In the genomic region with DNA sequence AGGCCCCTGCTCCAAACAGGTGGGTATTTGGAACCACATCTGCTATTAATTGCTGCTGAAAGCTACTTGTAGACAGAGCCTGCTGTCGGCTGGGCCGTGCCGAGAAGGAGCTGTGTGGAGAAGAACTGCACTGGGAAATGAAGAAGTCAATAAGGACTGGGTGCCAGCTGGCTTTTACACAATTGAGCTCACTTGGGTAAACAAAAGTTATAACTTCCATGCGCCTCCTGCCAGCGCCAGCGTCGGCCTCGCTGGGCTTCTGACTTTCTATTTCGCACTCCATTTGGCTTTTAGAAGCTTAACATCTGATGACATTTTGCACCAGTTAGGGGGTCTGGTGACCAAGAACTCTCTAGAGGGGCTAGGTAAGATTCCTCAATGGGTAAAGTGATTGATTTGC, we compare ENCODE assay signal across 10 mouse cellular contexts.
DNase-seq lines count a peak whose midpoint lies in the region; ATAC-seq and TF ChIP-seq lines count a peak whose summit lies in the region.
"Had no signal": no experiment of that assay in that cellular context is flagged by ENCODE, and none has a peak within 500 bp of the region (broad histone marks: within the 10 kb centered on the region; RNA-seq: fewer than 3 reads in every experiment).

No protein-coding gene starts in this region.

- WGBS in forebrain, postnatal 0 days: 46% methylated on average over 9 of the region's 9 CpGs
- 82% methylated on average over 9 of the region's 9 CpGs for WGBS in forebrain, embryonic 11.5 days
- 80% methylated on average over 9 of the region's 9 CpGs for WGBS in liver, adult 2 months
- 84% methylated on average over 9 of the region's 9 CpGs for WGBS in liver, embryonic 12.5 days (ENCODE audit: insufficient replicate concordance)

- peak; percentile 51; the same call in 1 of the 2 replicates for ATAC-seq in forebrain, postnatal 0 days
- no peak for ATAC-seq in forebrain, embryonic 11.5 days (replicated peaks; ENCODE audit: low FRiP score)
- no peak for ATAC-seq in liver, embryonic 12.5 days

- peak; percentile 66 for DNase-seq in forebrain, postnatal 0 days
- DNase-seq in forebrain, embryonic 11.5 days (ENCODE audit: low spot score): no peak
- DNase-seq in liver, adult 2 months (ENCODE audit: extremely low read depth, low read depth, low spot score): peak; percentile 47
- DNase-seq in fibroblast of lung, adult 2 months (ENCODE audit: low read depth): peak; percentile 3
- peak; percentile 77 for DNase-seq in lung, postnatal 10 days
- DNase-seq in thymus, postnatal 0 days (ENCODE audit: low spot score): no peak
- DNase-seq in cerebellum, adult 9-11 months: no peak

- no peaks in the 10 kb centered on the region for H3K36me3 ChIP-seq in forebrain, postnatal 0 days (ENCODE audit: insufficient read depth)
- no peaks in the 10 kb centered on the region for H3K36me3 ChIP-seq in forebrain, embryonic 11.5 days (ENCODE audit: control insufficient read depth, insufficient read depth, low read length)
- H3K36me3 ChIP-seq in liver, adult 2 months (ENCODE audit: control insufficient read depth, insufficient read depth, low read length): no peaks in the 10 kb centered on the region
- H3K36me3 ChIP-seq in liver, embryonic 12.5 days: no peaks in the 10 kb centered on the region
- H3K36me3 ChIP-seq: liver, embryonic 15.5 days had no signal

- H3K27ac ChIP-seq in forebrain, postnatal 0 days (ENCODE audit: low read depth, low read length): no peak overlapping the region
- H3K27ac ChIP-seq in forebrain, embryonic 11.5 days (ENCODE audit: low read depth, low read length): no peak overlapping the region
- no peak overlapping the region for H3K27ac ChIP-seq in liver, adult 2 months (replicated peaks; ENCODE audit: insufficient read depth, low read depth, low read length)
- no peak overlapping the region for H3K27ac ChIP-seq in liver, embryonic 12.5 days
- H3K27ac ChIP-seq: heart, adult 2 months; liver, embryonic 15.5 days had no signal

- TF ChIP-seq CTCF in forebrain, postnatal 0 days (IDR thresholded peaks at IDR 0.05; ENCODE audit: low read depth): no peak
- no peak for TF ChIP-seq CTCF in liver, adult 2 months (IDR thresholded peaks at IDR 0.05; ENCODE audit: low read depth, low read length)

- no peak for TF ChIP-seq POLR2A in liver, adult 2 months (IDR thresholded peaks at IDR 0.05; ENCODE audit: extremely low read depth, insufficient read depth, low read length)

- 0 out of 2 replicates have a peak, but pooled peaks cover 5% of the 10 kb centered on the region for H3K9me3 ChIP-seq in forebrain, postnatal 0 days (ENCODE audit: low read length)
- H3K9me3 ChIP-seq in forebrain, embryonic 11.5 days (ENCODE audit: control insufficient read depth, low read length): no peaks in the 10 kb centered on the region
- H3K9me3 ChIP-seq in liver, embryonic 12.5 days (replicated peaks): no peaks in the 10 kb centered on the region
- H3K9me3 ChIP-seq: liver, embryonic 15.5 days had no signal

- no peak overlapping the region for H3K4me2 ChIP-seq in forebrain, postnatal 0 days (ENCODE audit: low read depth)
- H3K4me2 ChIP-seq in forebrain, embryonic 11.5 days (ENCODE audit: low read depth, low read length, severe bottlenecking): no peak overlapping the region
- no peak overlapping the region for H3K4me2 ChIP-seq in liver, embryonic 12.5 days
- H3K4me2 ChIP-seq: liver, embryonic 15.5 days had no signal

- no peaks in the 10 kb centered on the region for H3K27me3 ChIP-seq in forebrain, postnatal 0 days (ENCODE audit: insufficient read depth, low read length)
- H3K27me3 ChIP-seq in forebrain, embryonic 11.5 days (ENCODE audit: control insufficient read depth, insufficient read depth, low read length): no peaks in the 10 kb centered on the region
- H3K27me3 ChIP-seq in liver, adult 2 months (ENCODE audit: control insufficient read depth, insufficient read depth, low read length): no peaks in the 10 kb centered on the region; the same call in 1 of the 2 replicates
- H3K27me3 ChIP-seq in liver, embryonic 12.5 days (replicated peaks): no peaks in the 10 kb centered on the region
- H3K27me3 ChIP-seq: liver, embryonic 15.5 days had no signal

- no peaks in the 10 kb centered on the region for H3K4me1 ChIP-seq in forebrain, postnatal 0 days (ENCODE audit: insufficient read depth)
- no peaks in the 10 kb centered on the region for H3K4me1 ChIP-seq in forebrain, embryonic 11.5 days (replicated peaks; ENCODE audit: control insufficient read depth, insufficient read depth, low read length)
- no peaks in the 10 kb centered on the region for H3K4me1 ChIP-seq in liver, adult 2 months (ENCODE audit: control insufficient read depth, insufficient read depth, low read length)
- no peaks in the 10 kb centered on the region for H3K4me1 ChIP-seq in liver, embryonic 12.5 days
- H3K4me1 ChIP-seq: liver, embryonic 15.5 days had no signal

- H3K4me3 ChIP-seq in forebrain, postnatal 0 days (ENCODE audit: low read depth, low read length): no peak overlapping the region
- H3K4me3 ChIP-seq in forebrain, embryonic 11.5 days (ENCODE audit: low read depth, low read length): no peak overlapping the region
- H3K4me3 ChIP-seq in liver, adult 2 months (ENCODE audit: insufficient read depth, low read depth, low read length): no peak overlapping the region
- H3K4me3 ChIP-seq in liver, embryonic 12.5 days: no peak overlapping the region
- H3K4me3 ChIP-seq: heart, adult 2 months; liver, embryonic 15.5 days had no signal

- no peak overlapping the region for H3K9ac ChIP-seq in forebrain, postnatal 0 days
- no peak overlapping the region for H3K9ac ChIP-seq in forebrain, embryonic 11.5 days (ENCODE audit: low read length)
- H3K9ac ChIP-seq in liver, adult 2 months (ENCODE audit: low read depth, low read length): no peak overlapping the region
- H3K9ac ChIP-seq in liver, embryonic 12.5 days: no peak overlapping the region
- H3K9ac ChIP-seq: liver, embryonic 15.5 days had no signal

- no peaks in the 10 kb centered on the region for H3K79me2 ChIP-seq in liver, adult 2 months (ENCODE audit: control insufficient read depth, insufficient read depth, low read length)

Comparison
In these comparisons a context has a peak if more than half of its experiments do, and no peak if none do; other contexts are left out.
1. DNase-seq: peak in forebrain, postnatal 0 days (single experiment), liver, adult 2 months (single experiment), fibroblast of lung, adult 2 months (single experiment) and lung, postnatal 10 days (single experiment); none in forebrain, embryonic 11.5 days (single experiment), thymus, postnatal 0 days (single experiment) and cerebellum, adult 9-11 months (single experiment).